Mouse (Mus musculus): ENCODE measurements around the gene Pgghg.

The Pgghg gene

DNA sequence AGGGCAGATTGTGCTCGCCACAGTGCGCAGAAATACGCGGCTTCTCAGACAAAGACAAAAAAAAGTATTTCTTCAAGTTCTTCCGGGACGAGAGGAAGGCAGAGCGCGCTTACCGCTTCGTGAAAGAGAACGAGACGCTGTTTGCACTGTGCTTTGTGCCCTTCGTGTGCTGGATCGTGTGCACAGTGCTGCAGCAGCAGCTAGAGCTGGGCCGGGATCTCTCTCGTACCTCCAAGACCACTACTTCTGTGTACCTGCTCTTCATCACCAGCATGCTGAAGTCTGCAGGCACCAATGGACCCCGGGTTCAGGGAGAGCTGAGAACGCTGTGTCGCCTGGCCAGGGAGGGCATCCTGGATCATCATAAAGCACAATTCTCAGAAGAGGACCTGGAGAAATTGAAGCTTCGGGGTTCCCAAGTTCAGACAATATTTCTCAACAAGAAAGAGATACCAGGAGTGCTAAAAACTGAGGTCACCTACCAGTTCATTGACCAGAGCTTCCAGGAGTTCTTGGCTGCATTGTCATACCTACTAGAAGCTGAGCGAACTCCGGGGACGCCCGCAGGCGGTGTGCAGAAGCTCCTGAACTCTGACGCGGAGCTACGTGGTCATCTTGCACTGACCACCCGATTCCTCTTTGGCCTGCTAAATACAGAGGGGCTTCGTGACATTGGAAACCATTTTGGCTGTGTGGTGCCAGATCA is 18.0 kb upstream of the Pgghg start:
- DNase-seq (ENCODE audit: low spot score in 2 of 2) = no peak

- no peak for DNase-seq (ENCODE audit: low spot score in 2 of 2)
These were observed 14.0 kb upstream of the Pgghg start for GRCm38 (mm10) chr7:140927181-140927580.

DNA sequence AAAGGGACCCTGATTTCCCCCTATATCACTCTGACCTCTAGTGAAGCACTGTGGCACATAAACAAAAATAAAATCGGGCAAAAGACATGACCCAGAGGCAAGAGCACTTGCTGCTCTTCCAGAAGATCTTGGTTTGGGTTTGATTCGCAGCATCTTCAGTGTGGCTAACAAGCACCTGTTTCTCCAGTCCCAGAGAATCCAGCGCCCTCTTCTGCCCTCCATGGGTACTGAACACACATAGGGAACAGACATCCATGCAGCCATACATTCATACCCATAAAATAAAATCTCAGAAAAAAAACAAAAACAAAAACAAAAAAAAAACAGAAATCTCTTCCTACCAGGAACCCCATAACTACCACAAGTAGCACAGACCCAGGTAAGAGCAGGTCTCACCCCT is 2.8 kb upstream of the Pgghg start:
- no peak for DNase-seq (ENCODE audit: low spot score in 2 of 2)

DNA sequence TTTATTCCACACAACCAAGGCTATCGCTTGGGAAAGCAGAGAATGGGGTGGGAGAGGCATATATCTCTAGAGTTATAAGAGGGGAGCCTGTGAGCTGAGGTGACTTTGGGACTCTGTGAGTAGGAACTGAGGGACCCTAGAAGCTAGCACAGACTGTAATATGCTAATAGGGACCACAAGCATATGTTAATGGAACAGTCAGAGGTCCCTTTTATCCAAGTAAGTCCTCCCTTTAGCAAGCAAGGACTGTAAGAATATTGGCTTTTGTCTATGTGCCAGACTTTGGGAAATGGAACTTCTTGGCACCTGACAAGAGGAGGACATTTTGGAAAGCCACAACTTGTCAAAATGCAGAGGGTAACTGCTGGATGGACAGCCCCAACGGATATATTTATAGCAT is 2.3 kb upstream of the Pgghg start:
- DNase-seq (ENCODE audit: low spot score in 2 of 2) = no peak

- peak in 1 of 2 experiments; percentile 48 for DNase-seq (ENCODE audit: low spot score in 2 of 2)
These were observed 1.5 kb upstream of the Pgghg start for GRCm38 (mm10) chr7:140939669-140940171.

DNA sequence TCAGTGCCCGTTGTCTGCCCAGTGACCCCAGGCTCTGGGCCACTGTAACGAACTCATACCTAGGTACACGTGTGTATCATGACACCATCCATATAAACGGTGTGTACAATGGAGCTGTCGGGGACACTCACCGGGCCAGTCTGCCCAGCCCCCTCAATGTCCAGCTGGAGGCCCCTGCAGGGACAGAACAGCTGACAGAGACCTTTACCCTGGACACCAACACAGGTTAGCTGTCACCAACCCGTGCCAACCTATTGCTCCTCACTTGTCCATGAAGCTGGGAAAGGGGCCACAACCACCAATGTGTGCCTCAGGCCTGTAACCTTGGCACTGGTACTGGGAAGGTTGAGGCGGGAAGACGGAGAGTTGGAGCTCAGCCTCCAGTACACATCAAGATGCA is 1.1 kb downstream of the Pgghg start:
- DNase-seq (ENCODE audit: low spot score in 2 of 2) = no peak

DNA sequence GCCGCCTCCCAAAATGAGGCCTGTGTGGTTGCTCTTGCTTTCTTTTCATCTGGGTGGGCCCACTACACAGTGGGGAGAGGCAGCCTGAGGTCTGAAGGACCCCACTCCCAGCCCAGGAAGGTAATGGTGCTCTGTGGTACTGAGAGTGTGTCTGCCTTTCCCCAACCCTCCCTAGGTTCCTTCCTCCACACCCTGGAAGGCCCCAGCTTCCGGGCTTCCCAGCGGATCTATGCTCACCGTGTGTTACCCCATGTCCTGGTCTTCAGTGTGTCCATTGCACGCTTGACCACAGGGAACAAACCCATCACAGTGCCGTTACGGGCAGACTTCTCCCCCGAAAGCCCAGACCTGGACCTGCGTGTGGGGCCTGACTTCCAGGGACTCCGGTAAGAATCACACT is 1.6 kb downstream of the Pgghg start:
- DNase-seq (ENCODE audit: low spot score in 2 of 2) = no peak

- no peak for DNase-seq (ENCODE audit: low spot score in 2 of 2)
These were observed 2.2 kb downstream of the Pgghg start for GRCm38 (mm10) chr7:140943356-140943755.

DNA sequence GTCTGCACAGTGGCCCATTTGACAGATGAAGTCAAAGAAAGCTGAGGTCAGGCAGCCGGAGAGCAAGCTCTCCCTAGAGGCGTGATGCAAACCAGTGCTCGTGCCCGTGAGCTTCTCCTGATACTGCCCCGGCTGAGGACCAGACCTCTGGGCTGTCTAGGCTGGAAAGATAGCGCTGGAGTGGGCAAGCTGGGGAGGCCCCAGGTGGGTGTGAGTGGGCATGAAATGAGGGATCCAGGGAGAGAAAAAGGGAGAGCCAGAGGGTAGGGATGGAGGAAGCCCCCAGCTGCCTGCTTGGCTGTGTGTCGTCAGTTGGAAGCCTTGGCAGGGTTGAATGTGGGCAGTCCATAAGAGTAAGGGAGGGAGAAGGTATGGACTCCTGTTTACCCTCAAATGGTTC is 3.0 kb downstream of the Pgghg start:
- no peak for DNase-seq (ENCODE audit: low spot score in 2 of 2)

DNA sequence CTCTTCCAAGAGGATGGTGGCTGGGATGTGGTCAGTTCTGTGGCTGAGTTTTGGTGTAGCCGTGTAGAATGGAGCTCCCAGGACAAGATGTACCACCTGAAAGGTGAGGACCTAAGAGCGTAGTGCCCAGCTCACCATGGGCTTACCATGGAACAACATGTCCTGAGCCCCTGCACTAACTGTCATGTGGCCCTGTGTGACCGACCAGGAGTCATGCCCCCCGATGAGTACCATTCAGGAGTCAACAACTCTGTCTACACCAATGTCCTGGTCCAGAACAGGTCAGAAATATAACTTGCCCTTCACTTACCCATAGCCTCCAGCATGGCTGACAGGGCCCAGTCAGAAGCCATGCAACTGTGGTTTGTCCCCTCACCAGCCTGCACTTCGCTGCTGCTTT is 4.1 kb downstream of the Pgghg start:
- no peak for DNase-seq (ENCODE audit: low spot score in 2 of 2)

- DNase-seq (ENCODE audit: low spot score in 2 of 2) = no peak
These were observed 5.1 kb downstream of the Pgghg start for GRCm38 (mm10) chr7:140946311-140946710.

DNA sequence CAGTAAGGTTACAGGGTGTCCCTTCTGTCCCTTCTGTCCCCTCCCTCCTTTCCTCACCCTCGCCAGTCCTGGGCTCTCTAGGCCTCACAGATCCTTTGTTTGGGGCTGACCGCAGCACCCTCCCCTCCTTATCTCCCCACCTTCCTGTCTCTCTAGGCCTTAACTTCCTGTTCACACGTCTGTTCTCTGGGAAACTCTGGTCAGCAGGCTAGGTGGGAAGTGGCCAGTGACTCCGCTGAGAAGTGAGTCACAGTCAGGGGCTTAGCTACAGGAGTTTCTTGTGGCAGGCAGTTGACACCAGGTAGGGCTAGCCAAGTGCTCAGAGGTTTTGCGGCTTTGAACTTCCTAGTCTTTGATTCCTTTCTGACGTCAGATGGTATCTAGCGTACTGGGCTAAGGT is 5.8 kb downstream of the Pgghg start:
- no peak for DNase-seq (ENCODE audit: low spot score in 2 of 2)

DNA sequence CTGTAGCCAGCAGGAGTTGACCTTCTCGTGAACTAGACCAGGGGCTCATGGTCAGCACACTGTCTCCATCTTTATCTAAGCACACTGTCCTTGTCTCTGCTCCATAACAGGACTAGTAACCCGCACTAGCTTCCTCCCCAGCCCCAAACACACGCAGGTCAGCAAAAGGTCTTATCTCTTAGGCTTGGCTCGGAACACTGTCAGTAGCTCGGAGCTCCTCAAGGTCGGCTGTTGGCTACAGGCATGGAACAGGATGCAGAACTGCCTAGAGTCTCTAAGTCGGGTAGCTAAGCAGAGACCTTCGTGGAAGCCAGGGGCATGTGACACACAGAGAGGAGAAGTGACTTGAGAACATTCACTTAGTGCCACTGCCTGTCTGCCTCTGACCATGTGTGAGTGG is 7.0 kb downstream of the Pgghg start:
- DNase-seq (ENCODE audit: low spot score in 2 of 2) = no peak

GRCm38 (mm10) chr7:140949255-140949654 is 8.1 kb downstream of the Pgghg start:
- DNase-seq (ENCODE audit: low spot score in 2 of 2) = no peak

- no peak for DNase-seq (ENCODE audit: low spot score in 2 of 2)
These were observed 8.8 kb downstream of the Pgghg start, which contains the start of gene Ifitm5 for GRCm38 (mm10) chr7:140949824-140950530. Gene Ifitm5, minus strand, starts transcription at chr7:140950291.

GRCm38 (mm10) chr7:140951051-140951450 is 9.9 kb downstream of the Pgghg start:
- DNase-seq (ENCODE audit: low spot score in 2 of 2) = no peak

DNA sequence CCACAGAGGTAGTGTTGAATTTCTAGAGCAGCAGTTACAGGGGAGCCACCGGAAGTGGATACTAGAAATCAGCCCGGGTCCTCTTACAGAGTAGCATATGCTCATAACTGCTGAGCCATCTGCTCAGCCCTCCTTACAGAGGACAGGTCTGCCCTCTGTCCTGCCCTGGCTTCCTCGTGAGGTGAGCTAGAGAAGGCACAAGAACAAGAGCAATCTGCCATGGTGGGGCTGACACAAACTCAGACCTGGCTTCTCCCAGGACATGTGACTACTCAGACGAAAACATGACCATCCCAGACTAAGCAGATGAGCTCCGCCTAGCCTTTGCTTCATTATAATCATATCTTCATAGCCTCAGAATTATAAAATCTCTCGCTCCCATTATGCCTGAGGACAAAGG is 10.6 kb downstream of the Pgghg start:
- DNase-seq (ENCODE audit: low spot score in 2 of 2) = no peak

GRCm38 (mm10) chr7:140952441-140952840 is 11.2 kb downstream of the Pgghg start:
- DNase-seq (ENCODE audit: low spot score in 2 of 2) = no peak

- DNase-seq (ENCODE audit: low spot score in 2 of 2) = no peak
These were observed 11.9 kb downstream of the Pgghg start for GRCm38 (mm10) chr7:140953133-140953532.

GRCm38 (mm10) chr7:140953800-140954732 is 12.9 kb downstream of the Pgghg start:
- DNase-seq (ENCODE audit: low spot score in 2 of 2) = no peak

DNA sequence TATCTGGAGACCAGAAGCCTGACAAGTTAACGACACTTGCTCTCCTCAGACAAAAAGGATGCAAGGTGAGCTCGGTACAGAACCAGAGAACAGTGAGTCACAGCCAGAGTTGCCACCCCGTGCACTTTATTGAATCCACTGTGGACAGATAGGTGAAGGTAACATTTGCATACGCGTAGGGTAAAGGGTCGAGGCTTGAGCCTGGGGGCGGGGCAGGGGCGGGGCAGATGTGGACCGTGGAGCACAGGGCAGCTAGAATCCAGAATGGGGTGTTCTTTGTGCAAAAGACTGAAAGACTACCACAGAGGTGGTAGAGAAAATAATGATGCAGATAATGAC is 13.5 kb downstream of the Pgghg start:
- DNase-seq (ENCODE audit: low spot score in 2 of 2) = no peak

- DNase-seq (ENCODE audit: low spot score in 2 of 2) = no peak
These were observed 14.2 kb downstream of the Pgghg start for GRCm38 (mm10) chr7:140955342-140955741.
